Mouse (Mus musculus): ENCODE measurements around the gene Kcnj4.

GRCm38 (mm10) chr15:79518571-79518970, 13.5 kb upstream of the Kcnj4 start:
- TF ChIP-seq CTCF (IDR thresholded peaks at IDR 0.05; ENCODE audit: extremely low read depth, insufficient read depth, low read length) (no peak), POLR2A (IDR thresholded peaks at IDR 0.05; ENCODE audit: extremely low read depth, insufficient read depth, low read length) (no peak)
